Mouse (Mus musculus) skeletal muscle tissue, postnatal 0 days (tissue): Measurements from ENCODE around the gene Fitm1. TPM values are rescaled to one million over a fixed set of nuclear protein-coding genes. Genes with fewer than 3 reads are reported as not detected.

Source experiments
- polyA plus RNA-seq: library from polyadenylated mRNA; unstranded; fragments of >200 nt; fragmentation: Nextera tagmentation; extraction: Ambion mirVana; gene quantifications from 2 replicates; pipeline ENCODE4 v1.2.1, GENCODE M21; 2015

Fitm1 gene
- 342 and 394 TPM in 2 replicates for polyA plus RNA-seq

GRCm38 (mm10) chr14:55575302-55575701 is at the start of gene Fitm1:
Gene Fitm1, plus strand, starts transcription at chr14:55575617.

GRCm38 (mm10) chr14:55540067-55540786 is 35.2 kb upstream of the Fitm1 start, which contains the start of gene Pck2:
Gene Pck2, plus strand, starts transcription at chr14:55540266.

GRCm38 (mm10) chr14:55559799-55560201 is 15.6 kb upstream of the Fitm1 start, which contains the start of gene Dcaf11:
Gene Dcaf11, plus strand, starts transcription at chr14:55560006.

GRCm38 (mm10) chr14:55560202-55561073 is 15.0 kb upstream of the Fitm1 start, which contains the start of gene A730061H03Rik:
Gene A730061H03Rik, minus strand, starts transcription at chr14:55560406.

GRCm38 (mm10) chr14:55577871-55578667 is 2.7 kb downstream of the Fitm1 start, which contains the start of gene Psme1:
Gene Psme1, plus strand, starts transcription at chr14:55578123.

GRCm38 (mm10) chr14:55584702-55585565 is 9.5 kb downstream of the Fitm1 start, which contains the start of gene Emc9:
Gene Emc9, minus strand, starts transcription at chr14:55585302.

GRCm38 (mm10) chr14:55590748-55591330 is 15.4 kb downstream of the Fitm1 start, which contains the start of gene Psme2:
Gene Psme2, minus strand, starts transcription at chr14:55591113.

GRCm38 (mm10) chr14:55591331-55591891 is 16.0 kb downstream of the Fitm1 start, which contains the start of gene Rnf31:
Gene Rnf31, plus strand, starts transcription at chr14:55591708.

GRCm38 (mm10) chr14:55603271-55603632 is 27.8 kb downstream of the Fitm1 start, which contains the start of gene Irf9:
Gene Irf9, plus strand, starts transcription at chr14:55603571.

GRCm38 (mm10) chr14:55617822-55618221 is 42.4 kb downstream of the Fitm1 start, which contains the start of gene Rec8:
Gene Rec8, plus strand, starts transcription at chr14:55618037.

Other genes starting within 250 kb of the Fitm1 start
- 21.7 and 34.9 TPM in 2 replicates for gene Dhrs4, start 96.9 kb upstream of the Fitm1 start, polyA plus RNA-seq
- gene Carmil3, start 85.0 kb upstream of the Fitm1 start, polyA plus RNA-seq, result 0.44 and 0.66 TPM in 2 replicates
- not detected in 2 replicates for gene Cpne6, start 65.2 kb upstream of the Fitm1 start, polyA plus RNA-seq
- gene Nrl, start 50.6 kb upstream of the Fitm1 start, polyA plus RNA-seq, result not detected in 2 replicates
- gene Pck2, start 35.4 kb upstream of the Fitm1 start, polyA plus RNA-seq, result 15.8 and 17.4 TPM in 2 replicates
- gene Dcaf11, start 15.6 kb upstream of the Fitm1 start, polyA plus RNA-seq, result 45.2 and 45.3 TPM in 2 replicates
- gene A730061H03Rik, start 15.2 kb upstream of the Fitm1 start, polyA plus RNA-seq, result 1.2 and 1.5 TPM in 2 replicates
- gene Psme1, start 2.5 kb downstream of the Fitm1 start, polyA plus RNA-seq, result 88.6 and 106 TPM in 2 replicates
- 63.2 and 67.4 TPM in 2 replicates for gene Emc9, start 9.7 kb downstream of the Fitm1 start, polyA plus RNA-seq
- 186 and 262 TPM in 2 replicates for gene Psme2, start 15.5 kb downstream of the Fitm1 start, polyA plus RNA-seq
- 10.3 and 13.4 TPM in 2 replicates for gene Rnf31, start 16.1 kb downstream of the Fitm1 start, polyA plus RNA-seq
- 11.4 and 12.2 TPM in 2 replicates for gene Irf9, start 28.0 kb downstream of the Fitm1 start, polyA plus RNA-seq
- gene Rec8, start 42.4 kb downstream of the Fitm1 start, polyA plus RNA-seq, result 1.8 and 1.9 TPM in 2 replicates
- 52.7 and 61.0 TPM in 2 replicates for gene Ipo4, start 60.3 kb downstream of the Fitm1 start, polyA plus RNA-seq
- gene Gm49378, start 62.3 kb downstream of the Fitm1 start, polyA plus RNA-seq, result 1.3 and 2.0 TPM in 2 replicates
- 48.0 and 52.2 TPM in 2 replicates for gene Tm9sf1, start 68.2 kb downstream of the Fitm1 start, polyA plus RNA-seq
- gene Tssk4, start 74.6 kb downstream of the Fitm1 start, polyA plus RNA-seq, result 0.24 and 0.32 TPM in 2 replicates
- gene Mdp1, start 84.9 kb downstream of the Fitm1 start, polyA plus RNA-seq, result 29.8 and 35.3 TPM in 2 replicates
- 15.1 and 16.5 TPM in 2 replicates for gene Gmpr2, start 96.3 kb downstream of the Fitm1 start, polyA plus RNA-seq
- 356 and 376 TPM in 2 replicates for gene Nedd8, start 96.5 kb downstream of the Fitm1 start, polyA plus RNA-seq
- gene Tinf2, start 106.2 kb downstream of the Fitm1 start, polyA plus RNA-seq, result 14.2 and 15.0 TPM in 2 replicates
- gene Tgm1, start 138.3 kb downstream of the Fitm1 start, polyA plus RNA-seq, result 0.35 and 1.9 TPM in 2 replicates
- gene Rabggta, start 146.6 kb downstream of the Fitm1 start, polyA plus RNA-seq, result 12.8 and 13.3 TPM in 2 replicates
- 41.5 and 50.2 TPM in 2 replicates for gene Dhrs1, start 170.1 kb downstream of the Fitm1 start, polyA plus RNA-seq
- 14.6 and 17.5 TPM in 2 replicates for gene Nop9, start 170.1 kb downstream of the Fitm1 start, polyA plus RNA-seq
- 0.11 and 0.12 TPM in 2 replicates for gene Cideb, start 182.8 kb downstream of the Fitm1 start, polyA plus RNA-seq
- gene Ltb4r2, start 185.8 kb downstream of the Fitm1 start, polyA plus RNA-seq, result 0.23 and 0.41 TPM in 2 replicates
- 0.21 and 0.61 TPM in 2 replicates for gene Ltb4r1, start 190.3 kb downstream of the Fitm1 start, polyA plus RNA-seq
- gene Adcy4, start 208.5 kb downstream of the Fitm1 start, polyA plus RNA-seq, result 5.0 and 5.7 TPM in 2 replicates
- gene Ripk3, start 213.2 kb downstream of the Fitm1 start, polyA plus RNA-seq, result 6.7 and 11.8 TPM in 2 replicates
- gene Nfatc4, start 247.5 kb downstream of the Fitm1 start, polyA plus RNA-seq, result 10.9 and 11.6 TPM in 2 replicates